Mouse (Mus musculus) limb, embryonic 10.5 days (tissue): ENCODE measurements around the gene Zc3h18. TPM values are rescaled to one million over a fixed set of nuclear protein-coding genes. Genes with fewer than 3 reads are reported as not detected.
A peak's percentile ranks its signal among the peaks of the same experiment; 100 is the strongest.

Source experiments
- DNase-seq: peaks from one replicate; pipeline ENCODE4 v3.0.0-alpha.2; 2017; ENCODE audit warnings: low spot score
- H3K27ac ChIP-seq: fragments of 300-500 bp; sonication (generic); 2 replicates; pipeline ENCODE4 v1.5.1; 2016; ENCODE audit warnings: mild to moderate bottlenecking
- H3K27me3 ChIP-seq: fragments of 300-500 bp; sonication (generic); 2 replicates; pipeline ENCODE4 v1.6.1; 2016; ENCODE audit warnings: low read depth, mild to moderate bottlenecking; ENCODE audit not compliant: poor library complexity, severe bottlenecking
- H3K36me3 ChIP-seq: fragments of 300-500 bp; sonication (generic); 2 replicates; pipeline ENCODE4 v1.6.1; 2016; ENCODE audit warnings: mild to moderate bottlenecking, moderate library complexity
- H3K4me1 ChIP-seq: fragments of 300-500 bp; sonication (generic); 2 replicates; pipeline ENCODE4 v1.6.1; 2016
- H3K4me3 ChIP-seq: fragments of 300-500 bp; sonication (generic); 2 replicates; pipeline ENCODE4 v1.5.1; 2016; ENCODE audit warnings: mild to moderate bottlenecking, moderate library complexity
- H3K9me3 ChIP-seq: fragments of 300-500 bp; sonication (generic); replicated peaks from 2 replicates; pipeline ENCODE4 v1.6.1; 2016; ENCODE audit warnings: mild to moderate bottlenecking
- WGBS: fragments of 180-500 bp; shearing (Covaris S2); methylation state at CpG from one replicate; pipeline ENCODE4 v1.1.7; 2016; 5-methylcytosine and 5-hydroxymethylcytosine counted together
- polyA plus RNA-seq: library from polyadenylated mRNA; unstranded; fragments of >200 nt; fragmentation: Nextera tagmentation; extraction: Ambion mirVana; gene quantifications from 2 replicates; pipeline ENCODE4 v1.2.1, GENCODE M21; 2016

The Zc3h18 gene
- polyA plus RNA-seq, 1 experiment from 2014 or later: 84.2 TPM

DNA sequence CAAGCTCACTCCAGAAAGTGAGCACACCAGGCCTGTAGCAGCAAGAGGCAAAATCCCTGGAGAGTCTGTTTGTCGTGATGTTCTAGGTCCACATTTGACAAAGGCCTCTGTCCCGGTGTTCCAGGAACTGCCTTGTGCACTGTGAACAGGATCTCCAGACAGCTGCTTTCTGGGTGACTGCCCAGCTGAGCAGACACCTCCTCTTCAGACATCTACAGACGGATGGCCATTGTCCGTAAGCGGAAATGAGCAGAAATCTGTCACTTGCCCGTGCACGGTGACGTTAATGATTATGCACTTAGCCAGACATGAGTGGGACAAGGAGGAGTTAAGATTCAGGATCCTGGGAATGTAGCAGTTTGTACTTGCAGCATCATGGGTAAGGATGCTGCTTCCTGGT lies 22.3 kb upstream of the Zc3h18 start:
- Histone ChIP-seq H3K36me3 (no peaks in the 10 kb centered on the region), H3K4me3 (no peak overlapping the region), H3K4me1 (peaks cover 20% of the 10 kb centered on the region), H3K27me3 (peaks cover 74% of the 10 kb centered on the region), H3K27ac (no peak overlapping the region), H3K9me3 (no peaks in the 10 kb centered on the region)
- no peak for DNase-seq
- 90% methylated on average over 8 of the region's 8 CpGs for WGBS

DNA sequence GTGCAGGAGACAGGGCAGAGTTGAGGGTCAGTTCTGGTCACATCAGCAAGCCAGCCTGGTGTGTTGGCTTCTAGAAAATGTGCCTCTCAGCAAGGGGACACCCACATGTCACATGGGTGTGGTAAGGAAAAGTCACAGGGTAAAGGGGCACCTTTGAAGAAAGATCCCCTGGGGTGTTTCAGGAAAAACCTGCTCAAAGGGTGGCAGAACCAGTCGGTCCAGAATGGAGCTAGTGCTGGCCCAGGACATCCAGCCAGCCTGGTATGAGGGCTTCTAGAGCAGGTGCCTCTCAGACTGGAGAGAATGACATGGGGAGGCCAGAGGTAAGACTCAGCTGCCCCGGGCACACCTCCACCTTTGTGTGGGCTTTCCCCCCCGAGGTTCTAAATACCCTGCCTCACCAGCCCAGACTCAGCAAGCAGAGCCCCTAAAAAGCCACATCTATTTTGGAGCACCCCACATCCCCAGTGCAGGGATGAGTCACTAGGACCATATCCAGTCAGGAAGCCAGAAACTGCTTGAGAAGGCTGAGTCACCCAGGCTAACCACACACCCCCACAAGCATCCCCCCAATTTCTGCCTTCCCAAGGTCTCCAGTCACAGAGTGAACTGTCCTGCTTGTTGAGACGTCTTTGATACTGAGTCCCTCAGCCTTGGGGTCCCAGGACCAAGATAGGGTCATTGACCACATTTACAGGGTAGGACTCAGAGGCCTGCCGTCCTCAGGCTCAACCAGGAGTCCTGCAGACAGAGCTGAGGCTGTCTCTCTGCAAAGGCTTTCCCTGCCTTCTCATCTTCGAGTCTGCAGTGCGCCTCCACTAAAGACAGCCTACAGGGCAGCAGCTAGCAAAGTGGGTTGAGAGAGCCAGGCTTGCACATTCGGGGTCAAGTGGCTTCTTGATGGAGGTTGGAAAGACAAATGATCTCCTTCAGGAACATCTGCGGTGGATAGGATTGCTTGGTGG lies 20.5 kb upstream of the Zc3h18 start:
- Histone ChIP-seq H3K27ac (no peak overlapping the region), H3K36me3 (no peaks in the 10 kb centered on the region), H3K4me3 (no peak overlapping the region), H3K9me3 (no peaks in the 10 kb centered on the region), H3K4me1 (peaks cover 5% of the 10 kb centered on the region), H3K27me3 (peaks cover 57% of the 10 kb centered on the region)
- 74% methylated on average over 9 of the region's 9 CpGs for WGBS
- no peak for DNase-seq

DNA sequence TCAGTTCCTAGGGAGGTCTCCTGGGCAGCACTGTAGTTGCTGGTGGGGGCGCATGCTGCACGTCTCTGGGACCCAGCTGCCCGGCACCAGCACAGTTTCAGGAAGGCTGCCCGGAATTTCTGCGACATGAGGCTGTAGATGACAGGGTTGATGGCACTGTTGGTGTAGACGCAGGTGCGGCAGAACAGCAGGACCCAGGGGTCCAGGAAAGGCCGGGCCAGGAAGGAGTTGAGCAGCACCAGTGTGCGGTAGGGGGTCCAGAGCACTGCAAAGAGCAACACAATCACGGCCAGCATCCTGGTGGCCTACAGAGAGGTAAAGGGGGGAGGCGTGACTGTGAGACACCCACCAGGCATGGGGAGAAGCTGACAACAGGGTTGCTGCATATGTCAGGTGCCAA lies 19.2 kb upstream of the Zc3h18 start:
- Histone ChIP-seq H3K4me1 (peaks cover 4% of the 10 kb centered on the region; the same call in 1 of the 2 replicates), H3K36me3 (no peaks in the 10 kb centered on the region), H3K9me3 (no peaks in the 10 kb centered on the region), H3K4me3 (no peak overlapping the region), H3K27me3 (peaks cover 52% of the 10 kb centered on the region), H3K27ac (no peak overlapping the region)
- no peak for DNase-seq
- WGBS: 59% methylated on average over 11 of the region's 11 CpGs

DNA sequence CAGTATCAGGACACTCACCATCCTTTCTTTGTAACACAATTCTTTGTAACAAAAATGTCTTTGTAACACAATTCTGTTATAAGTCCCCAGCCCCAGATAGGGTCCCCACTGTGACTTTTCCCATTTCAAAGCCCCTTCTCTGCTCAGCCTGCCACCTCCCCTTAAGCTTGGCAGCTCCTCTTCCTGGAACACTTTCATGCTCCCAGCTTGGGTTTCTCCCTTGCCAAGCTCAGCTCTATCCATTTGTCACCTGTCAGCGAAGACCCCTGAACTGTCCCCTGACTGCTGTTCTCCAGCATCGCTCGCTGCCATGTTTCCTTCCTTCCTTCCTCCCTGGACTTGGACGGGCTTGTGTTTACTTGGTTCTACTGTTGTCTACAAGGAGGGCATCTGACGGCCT lies 18.8 kb upstream of the Zc3h18 start:
- Histone ChIP-seq H3K4me3 (no peak overlapping the region), H3K27me3 (peaks cover 52% of the 10 kb centered on the region), H3K27ac (no peak overlapping the region), H3K36me3 (no peaks in the 10 kb centered on the region), H3K4me1 (peaks cover 9% of the 10 kb centered on the region), H3K9me3 (no peaks in the 10 kb centered on the region)
- DNase-seq: no peak
- 82% methylated on average over 5 of the region's 5 CpGs for WGBS

DNA sequence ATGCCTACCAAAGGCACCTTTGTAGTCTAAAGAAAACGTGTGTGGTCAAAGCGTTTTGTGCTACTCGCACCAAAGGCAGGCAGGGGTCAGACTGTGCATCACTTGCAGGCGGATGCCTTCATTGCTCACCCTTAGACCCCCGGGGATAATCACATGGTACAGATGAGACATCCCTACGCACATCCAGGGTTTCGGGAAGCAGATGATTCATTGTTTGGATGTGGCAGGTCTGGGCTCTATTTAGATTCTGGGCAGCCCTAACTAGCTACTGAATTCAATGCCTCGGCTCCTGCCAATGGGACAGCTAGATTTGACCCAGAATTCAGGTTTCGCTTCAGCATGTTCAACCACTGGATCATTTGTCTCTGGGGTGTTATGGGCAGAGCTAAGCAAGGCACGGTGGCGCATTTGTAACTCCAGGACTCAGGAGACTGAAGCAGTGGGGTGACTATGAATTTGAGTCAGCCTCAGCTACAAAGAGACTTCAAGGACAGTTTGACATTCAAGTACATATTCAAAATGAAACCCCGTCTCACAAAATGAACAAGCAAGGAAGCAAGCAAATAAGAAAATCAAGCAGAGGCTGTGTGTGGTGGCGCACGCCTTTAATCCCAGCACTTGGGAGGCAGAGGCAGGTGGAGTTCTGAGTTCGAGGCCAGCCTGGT lies 17.2 kb upstream of the Zc3h18 start:
- no peak overlapping the region for H3K4me3 ChIP-seq
- no peak for DNase-seq
- peaks cover 10% of the 10 kb centered on the region for H3K4me1 ChIP-seq
- H3K36me3 ChIP-seq: no peaks in the 10 kb centered on the region
- 86% methylated on average over 15 of the region's 15 CpGs for WGBS
- H3K27me3 ChIP-seq: peaks cover 55% of the 10 kb centered on the region
- no peak overlapping the region for H3K27ac ChIP-seq
- H3K9me3 ChIP-seq: no peaks in the 10 kb centered on the region

DNA sequence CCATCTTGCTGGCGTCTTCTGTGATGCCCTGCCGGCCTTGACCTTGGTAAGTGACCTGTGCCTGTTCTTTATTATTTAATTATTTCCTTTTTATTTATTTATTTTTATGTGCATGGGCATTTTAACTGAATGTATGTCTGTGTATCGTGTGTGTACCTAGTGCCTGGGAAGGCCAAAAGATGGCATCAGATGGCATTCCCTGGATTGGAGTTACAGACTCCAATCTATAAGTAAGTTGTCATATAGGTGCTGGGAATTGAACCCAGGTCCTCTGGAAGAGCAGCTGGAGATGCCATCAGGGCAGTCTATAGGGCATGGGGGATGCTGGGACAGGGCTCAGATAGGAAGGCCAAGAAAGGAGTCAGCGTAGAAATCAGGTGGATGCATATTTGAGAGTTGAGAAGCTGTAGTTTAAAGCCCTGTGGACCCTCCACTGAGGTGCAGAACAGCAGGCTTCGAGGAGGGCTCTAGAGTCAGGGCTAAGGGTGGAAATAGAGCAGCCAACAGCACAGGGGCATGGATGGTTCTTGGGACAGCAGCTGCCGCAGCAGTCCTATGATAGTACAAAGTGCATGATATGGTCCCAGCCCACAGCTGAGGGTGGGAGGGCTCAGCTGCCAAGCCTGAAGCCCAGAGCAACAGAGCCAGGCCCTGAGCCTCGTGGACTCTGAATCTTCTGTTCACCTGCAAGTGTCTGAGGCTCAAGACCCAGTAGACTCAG lies 15.6 kb upstream of the Zc3h18 start, which contains the start of gene Trhr2:
TSS of gene Trhr2 (minus strand) at position 51 of the 721 bp plus-strand sequence.
- WGBS: 86% methylated on average over 7 of the region's 7 CpGs
- H3K27me3 ChIP-seq: peaks cover 51% of the 10 kb centered on the region
- H3K4me3 ChIP-seq: no peak within 1 kb of the TSS
- H3K4me1 ChIP-seq: peaks cover 10% of the 10 kb centered on the region; the same call in 1 of the 2 replicates
- DNase-seq: no peak
- no peak within 1 kb of the TSS for H3K27ac ChIP-seq
- H3K9me3 ChIP-seq: no peaks in the 10 kb centered on the region
- H3K36me3 ChIP-seq: no peaks in the 10 kb centered on the region

DNA sequence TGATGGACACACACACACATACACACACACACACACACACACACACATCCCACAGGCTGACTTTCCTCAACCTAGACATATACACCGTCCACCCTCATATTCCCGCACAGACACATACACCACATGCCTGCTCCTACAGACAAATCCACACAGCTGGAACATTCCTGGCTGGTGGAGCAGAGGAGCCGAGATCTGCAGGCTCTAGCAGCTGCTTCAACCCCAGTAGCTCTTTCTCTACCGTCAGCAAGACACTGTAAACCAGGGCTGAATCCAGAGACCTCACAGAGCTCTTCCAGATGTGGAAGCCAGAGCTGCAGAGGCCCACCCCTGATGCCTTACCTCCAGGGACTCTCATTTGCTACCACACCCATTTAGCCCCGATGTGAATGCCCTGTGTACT lies 14.1 kb upstream of the Zc3h18 start:
- Histone ChIP-seq H3K27me3 (peaks cover 37% of the 10 kb centered on the region), H3K4me1 (peaks cover 10% of the 10 kb centered on the region; the same call in 1 of the 2 replicates), H3K27ac (no peak overlapping the region; the same call in 1 of the 2 replicates), H3K4me3 (no peak overlapping the region), H3K9me3 (no peaks in the 10 kb centered on the region), H3K36me3 (no peaks in the 10 kb centered on the region)
- no peak for DNase-seq
- 48% methylated on average over 5 of the region's 5 CpGs for WGBS

DNA sequence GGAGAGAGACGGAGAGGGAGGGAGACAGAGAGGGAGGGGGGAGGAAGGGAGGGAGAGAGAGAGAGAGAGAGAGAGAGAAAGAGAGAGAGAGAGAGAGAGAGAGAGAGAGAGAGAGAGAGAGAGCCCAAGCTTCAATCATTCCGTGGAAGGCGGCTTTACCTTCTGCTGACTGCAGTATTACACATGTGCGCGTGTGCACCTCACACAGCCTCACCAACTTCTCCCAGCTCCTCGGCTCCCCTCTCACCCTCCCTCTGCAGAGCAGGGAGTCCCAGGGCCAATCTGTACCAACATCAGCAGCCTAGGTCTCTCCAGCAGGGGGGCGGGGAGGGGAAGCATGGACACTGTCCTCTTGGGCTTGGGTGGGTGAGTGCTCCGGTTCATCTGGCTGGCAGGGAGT lies 13.4 kb upstream of the Zc3h18 start:
- Histone ChIP-seq H3K36me3 (no peaks in the 10 kb centered on the region), H3K4me3 (no peak overlapping the region), H3K27ac (no peak overlapping the region), H3K4me1 (peaks cover 10% of the 10 kb centered on the region; the same call in 1 of the 2 replicates), H3K27me3 (peaks cover 30% of the 10 kb centered on the region), H3K9me3 (no peaks in the 10 kb centered on the region)
- no peak for DNase-seq
- WGBS: 56% methylated on average over 7 of the region's 8 CpGs

DNA sequence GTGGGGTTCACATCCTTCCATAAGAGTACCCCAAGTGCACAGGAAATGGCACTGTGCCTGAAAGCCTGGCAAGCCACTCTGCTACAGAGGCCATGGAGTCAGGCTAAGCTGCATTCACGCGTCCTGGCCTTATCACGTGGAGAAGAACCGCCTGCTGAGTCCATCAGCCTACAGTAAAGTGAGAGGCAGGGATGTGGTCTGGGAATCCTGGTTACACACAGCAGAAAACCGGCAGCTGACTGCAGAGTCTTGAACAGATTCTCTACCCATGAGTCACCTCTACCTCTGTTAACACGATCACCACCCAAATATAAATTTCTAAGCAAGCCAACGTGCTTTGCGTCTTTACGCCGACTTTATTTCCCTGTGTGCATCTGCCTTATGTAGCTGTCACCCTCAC lies 7.9 kb upstream of the Zc3h18 start:
- Histone ChIP-seq H3K4me1 (peaks cover 9% of the 10 kb centered on the region), H3K9me3 (no peaks in the 10 kb centered on the region), H3K4me3 (no peak overlapping the region), H3K27me3 (0 out of 2 replicates have a peak, but pooled peaks cover 9% of the 10 kb centered on the region), H3K27ac (no peak overlapping the region), H3K36me3 (no peaks in the 10 kb centered on the region)
- WGBS: 76% methylated on average over 10 of the region's 10 CpGs
- no peak for DNase-seq

DNA sequence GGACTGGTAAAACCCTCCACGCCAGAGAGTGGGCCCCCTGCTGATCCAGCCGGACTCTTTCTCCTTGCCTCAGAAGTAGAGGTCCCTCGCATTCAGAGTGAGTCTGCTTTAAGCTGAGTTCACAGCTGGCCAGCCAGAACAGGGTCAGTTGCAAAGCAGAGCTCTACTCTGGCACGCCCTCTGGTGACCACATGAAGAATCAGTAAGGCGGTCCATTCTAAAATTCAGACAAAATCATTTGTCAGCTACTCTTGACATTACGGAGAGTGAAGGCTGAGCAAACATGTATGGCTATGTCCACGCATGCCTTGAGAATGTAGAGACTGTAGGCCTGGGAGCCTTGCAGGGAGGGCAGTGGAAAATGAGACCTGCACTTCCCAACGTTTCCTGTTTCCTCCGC lies 6.7 kb upstream of the Zc3h18 start:
- H3K27me3 ChIP-seq: 0 out of 2 replicates have a peak, but pooled peaks cover 9% of the 10 kb centered on the region
- H3K27ac ChIP-seq: 0 out of 2 replicates have a peak overlapping the region, but pooled peaks have one; percentile 14
- no peak overlapping the region for H3K4me3 ChIP-seq
- peak; percentile 76 for DNase-seq
- H3K9me3 ChIP-seq: no peaks in the 10 kb centered on the region
- H3K4me1 ChIP-seq: peaks cover 9% of the 10 kb centered on the region
- H3K36me3 ChIP-seq: no peaks in the 10 kb centered on the region
- WGBS: 12% methylated on average over 9 of the region's 9 CpGs

DNA sequence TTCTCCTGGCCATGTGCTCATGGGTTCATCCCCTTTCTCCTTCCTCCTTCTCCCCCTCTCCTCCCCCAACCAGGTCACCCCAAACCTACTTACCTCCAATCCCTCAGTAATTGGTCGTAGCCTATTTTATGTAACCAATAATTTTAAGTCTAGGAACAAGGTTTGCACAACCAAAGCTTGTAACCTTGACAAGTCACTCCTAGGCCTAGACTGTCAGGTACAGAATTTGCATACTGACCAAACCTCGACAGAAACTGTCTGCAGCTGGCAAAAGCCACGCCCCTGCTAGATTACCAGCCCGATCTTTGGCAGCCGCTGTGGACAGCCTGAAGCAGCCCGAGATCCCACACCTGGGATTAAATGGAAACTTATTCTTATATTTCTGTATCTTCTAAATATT lies 4.7 kb upstream of the Zc3h18 start:
- Histone ChIP-seq H3K27ac (no peak overlapping the region), H3K27me3 (0 out of 2 replicates have a peak, but pooled peaks cover 9% of the 10 kb centered on the region), H3K36me3 (no peaks in the 10 kb centered on the region), H3K9me3 (no peaks in the 10 kb centered on the region), H3K4me1 (peaks cover 19% of the 10 kb centered on the region), H3K4me3 (no peak overlapping the region)
- WGBS: 80% methylated on average over 6 of the region's 6 CpGs
- no peak for DNase-seq

DNA sequence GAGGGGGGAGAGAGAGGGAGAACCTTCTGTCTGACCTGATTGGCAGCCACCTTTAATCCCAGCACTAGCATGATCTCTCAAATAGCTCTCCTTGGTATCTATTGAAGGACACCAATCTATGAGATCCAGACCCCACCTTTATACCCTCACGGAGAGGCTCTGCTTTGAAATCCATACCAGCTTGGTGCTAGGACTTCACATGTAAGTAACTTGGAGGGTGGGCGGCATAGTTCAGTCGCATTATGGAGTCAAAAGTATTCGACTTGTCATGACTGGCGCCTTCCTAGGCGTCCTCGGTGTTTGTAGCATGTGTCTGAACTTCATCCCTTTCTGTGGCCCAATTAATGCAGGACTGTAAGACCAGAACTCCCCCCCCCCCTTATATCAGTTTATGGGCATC lies 1.1 kb upstream of the Zc3h18 start:
- Histone ChIP-seq H3K27ac (no peak overlapping the region), H3K4me1 (peaks cover 25% of the 10 kb centered on the region)

More for the DNA sequence above, 1.1 kb upstream of the Zc3h18 start:
- H3K4me3 ChIP-seq: peak overlapping the region; percentile 94; the same call in 1 of the 2 replicates
- H3K27me3 ChIP-seq: no peaks in the 10 kb centered on the region
- no peak for DNase-seq
- H3K36me3 ChIP-seq: peaks cover 23% of the 10 kb centered on the region
- WGBS: 92% methylated on average over 7 of the region's 7 CpGs
- no peaks in the 10 kb centered on the region for H3K9me3 ChIP-seq
